ENCODE assay signal across 14 mouse cellular contexts in the genomic region with DNA sequence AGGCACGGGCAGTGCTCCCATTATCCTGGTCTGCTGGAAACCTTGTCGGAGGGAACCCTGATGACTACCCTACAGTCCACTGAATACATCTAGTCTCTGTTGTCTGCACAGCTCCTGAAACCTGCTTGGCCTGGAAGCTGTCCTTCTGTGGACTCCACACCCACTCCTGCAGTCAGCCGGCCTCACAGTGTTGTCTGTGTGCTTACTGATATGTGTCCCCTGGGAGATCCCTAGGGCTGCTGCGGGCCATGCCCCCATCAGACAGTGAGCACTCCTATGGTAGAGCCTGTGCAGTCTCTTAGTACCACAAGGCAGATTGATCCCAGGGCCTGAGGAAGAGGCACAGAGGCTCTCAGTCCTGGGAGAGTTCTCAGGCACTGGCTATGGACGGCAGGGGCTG. TPM values are rescaled to one million over a fixed set of nuclear protein-coding genes. Genes with fewer than 3 reads are reported as not detected.
DNase-seq lines count a peak whose midpoint lies in the region; ATAC-seq and TF ChIP-seq lines count a peak whose summit lies in the region.
"Had no signal": no experiment of that assay in that cellular context is flagged by ENCODE, and none has a peak within 500 bp of the region (broad histone marks: within the 10 kb centered on the region; RNA-seq: fewer than 3 reads in every experiment).

No protein-coding gene starts in this region.

- ATAC-seq in hindbrain, embryonic 12.5 days (ENCODE audit: low FRiP score) = no peak
- peak; percentile 61 for ATAC-seq in liver, embryonic 12.5 days

- no peaks in the 10 kb centered on the region for H3K27me3 ChIP-seq in hindbrain, embryonic 10.5 days (ENCODE audit: insufficient read depth, poor library complexity, severe bottlenecking)
- no peaks in the 10 kb centered on the region for H3K27me3 ChIP-seq in hindbrain, embryonic 12.5 days
- H3K27me3 ChIP-seq in liver, embryonic 12.5 days (replicated peaks) = no peaks in the 10 kb centered on the region
- H3K27me3 ChIP-seq in kidney, adult 2 months (replicated peaks; ENCODE audit: control insufficient read depth, insufficient read depth, low read length) = no peaks in the 10 kb centered on the region
- H3K27me3 ChIP-seq: neural tube, embryonic 15.5 days; stomach, embryonic 15.5 days had no signal

- H3K27ac ChIP-seq in hindbrain, embryonic 10.5 days = peak overlapping the region; percentile 64
- H3K27ac ChIP-seq in hindbrain, embryonic 12.5 days = no peak overlapping the region
- peak overlapping the region; percentile 100 for H3K27ac ChIP-seq in liver, embryonic 12.5 days
- no peak overlapping the region for H3K27ac ChIP-seq in kidney, adult 2 months (ENCODE audit: insufficient read depth, low read depth, low read length)
- H3K27ac ChIP-seq: neural tube, embryonic 15.5 days; stomach, embryonic 15.5 days had no signal

- no peaks in the 10 kb centered on the region for H3K9me3 ChIP-seq in hindbrain, embryonic 10.5 days
- H3K9me3 ChIP-seq in hindbrain, embryonic 12.5 days (replicated peaks) = no peaks in the 10 kb centered on the region
- H3K9me3 ChIP-seq in liver, embryonic 12.5 days (replicated peaks) = no peaks in the 10 kb centered on the region
- H3K9me3 ChIP-seq: neural tube, embryonic 15.5 days; stomach, embryonic 15.5 days had no signal

- no peak for TF ChIP-seq CTCF in kidney, adult 2 months (conservative IDR thresholded peaks at IDR 0.05; ENCODE audit: insufficient read depth, insufficient read length, low read depth, low read length)

- H3K36me3 ChIP-seq in hindbrain, embryonic 10.5 days = peaks cover 24% of the 10 kb centered on the region; the same call in 1 of the 2 replicates
- H3K36me3 ChIP-seq in hindbrain, embryonic 12.5 days = no peaks in the 10 kb centered on the region
- peaks cover 80% of the 10 kb centered on the region for H3K36me3 ChIP-seq in liver, embryonic 12.5 days
- no peaks in the 10 kb centered on the region for H3K36me3 ChIP-seq in kidney, adult 2 months (ENCODE audit: control insufficient read depth, insufficient read depth, low read length)
- H3K36me3 ChIP-seq: neural tube, embryonic 15.5 days had no signal

- H3K4me3 ChIP-seq in hindbrain, embryonic 10.5 days = no peak overlapping the region
- no peak overlapping the region for H3K4me3 ChIP-seq in hindbrain, embryonic 12.5 days
- H3K4me3 ChIP-seq in liver, embryonic 12.5 days = peak overlapping the region; percentile 98
- no peak overlapping the region for H3K4me3 ChIP-seq in kidney, adult 2 months (ENCODE audit: insufficient read depth, low read depth, low read length)
- H3K4me3 ChIP-seq: neural tube, embryonic 15.5 days; stomach, embryonic 15.5 days had no signal

- TF ChIP-seq POLR2A in kidney, adult 2 months (IDR thresholded peaks at IDR 0.05; ENCODE audit: low read depth, low read length) = no peak

- no peak overlapping the region for H3K4me2 ChIP-seq in hindbrain, embryonic 12.5 days (replicated peaks)
- H3K4me2 ChIP-seq in liver, embryonic 12.5 days = peak overlapping the region; percentile 99
- H3K4me2 ChIP-seq: neural tube, embryonic 15.5 days; stomach, embryonic 15.5 days had no signal

- DNase-seq in cerebellum, adult 11-12 months = peak; percentile 16
- no peak for DNase-seq in cerebellum, postnatal 36 days
- no peak for DNase-seq in hindbrain, embryonic 10.5 days (ENCODE audit: low spot score)
- DNase-seq in c-Kit-positive CD71-positive TER-119-negative erythroid progenitor cells, embryonic 14.5 days (ENCODE audit: low read depth) = peak; percentile 60
- DNase-seq in B cell, adult 2 months = no peak
- no peak for DNase-seq in kidney, adult 2 months
- DNase-seq: cerebellum, postnatal 10 days; kidney, adult 8-10 months; right cerebral cortex, adult 18-20 months; thymus, postnatal 14 days had no signal

- WGBS in hindbrain, embryonic 10.5 days = 84% methylated on average over 5 of the region's 5 CpGs
- WGBS in hindbrain, embryonic 12.5 days = 91% methylated on average over 5 of the region's 5 CpGs
- WGBS in liver, embryonic 12.5 days (ENCODE audit: insufficient replicate concordance) = 45% methylated on average over 5 of the region's 5 CpGs
- 95% methylated on average over 5 of the region's 5 CpGs for WGBS in kidney, adult 2 months

- H3K4me1 ChIP-seq in hindbrain, embryonic 10.5 days (replicated peaks) = peaks cover 24% of the 10 kb centered on the region
- peaks cover 4% of the 10 kb centered on the region for H3K4me1 ChIP-seq in hindbrain, embryonic 12.5 days
- peaks cover 96% of the 10 kb centered on the region for H3K4me1 ChIP-seq in liver, embryonic 12.5 days
- peaks cover 10% of the 10 kb centered on the region for H3K4me1 ChIP-seq in kidney, adult 2 months (ENCODE audit: control insufficient read depth, insufficient read depth, low read length)

- no peak overlapping the region for H3K9ac ChIP-seq in hindbrain, embryonic 12.5 days
- H3K9ac ChIP-seq in liver, embryonic 12.5 days = peak overlapping the region; percentile 95
- H3K9ac ChIP-seq: neural tube, embryonic 15.5 days; stomach, embryonic 15.5 days had no signal

RNA-seq across cellular contexts. Expression of gene Mrm1, which starts 3.2 kb away (rescaled TPM):
- 12.2 and 13.9 TPM in 2 replicates for polyA plus RNA-seq in hindbrain, embryonic 10.5 days (2016; fragmentation: Nextera tagmentation; extraction: Ambion mirVana)
- polyA plus RNA-seq in hindbrain, embryonic 12.5 days (2016; fragmentation: Nextera tagmentation; extraction: Ambion mirVana) = 7.9 and 11.0 TPM in 2 replicates
- 18.6 and 20.6 TPM in 2 replicates for polyA plus RNA-seq in liver, embryonic 12.5 days (2016; fragmentation: Nextera tagmentation; extraction: Ambion mirVana)
- 9.3 and 10.3 TPM in 2 replicates for polyA plus RNA-seq in kidney, adult 2 months (2012; rRNA removed)

RNA-seq across cellular contexts. Expression of gene Dhrs11, which starts 6.3 kb away (rescaled TPM):
- polyA plus RNA-seq in hindbrain, embryonic 10.5 days (2016; fragmentation: Nextera tagmentation; extraction: Ambion mirVana) = 13.1 and 15.1 TPM in 2 replicates
- polyA plus RNA-seq in hindbrain, embryonic 12.5 days (2016; fragmentation: Nextera tagmentation; extraction: Ambion mirVana) = 9.1 and 11.4 TPM in 2 replicates
- 213 and 219 TPM in 2 replicates for polyA plus RNA-seq in liver, embryonic 12.5 days (2016; fragmentation: Nextera tagmentation; extraction: Ambion mirVana)
- 60.4 and 63.4 TPM in 2 replicates for polyA plus RNA-seq in kidney, adult 2 months (2012; rRNA removed)

RNA-seq across cellular contexts. Expression of gene Ggnbp2, which starts 48.1 kb away (rescaled TPM):
- polyA plus RNA-seq in hindbrain, embryonic 10.5 days (2016; fragmentation: Nextera tagmentation; extraction: Ambion mirVana) = 53.4 and 56.5 TPM in 2 replicates
- 76.1 and 85.0 TPM in 2 replicates for polyA plus RNA-seq in hindbrain, embryonic 12.5 days (2016; fragmentation: Nextera tagmentation; extraction: Ambion mirVana)
- polyA plus RNA-seq in liver, embryonic 12.5 days (2016; fragmentation: Nextera tagmentation; extraction: Ambion mirVana) = 75.5 and 76.8 TPM in 2 replicates
- 36.6 and 48.6 TPM in 2 replicates for polyA plus RNA-seq in kidney, adult 2 months (2012; rRNA removed)

RNA-seq across cellular contexts. Expression of gene Myo19, which starts 57.5 kb away (rescaled TPM):
- polyA plus RNA-seq in hindbrain, embryonic 10.5 days (2016; fragmentation: Nextera tagmentation; extraction: Ambion mirVana) = 9.9 and 11.3 TPM in 2 replicates
- polyA plus RNA-seq in hindbrain, embryonic 12.5 days (2016; fragmentation: Nextera tagmentation; extraction: Ambion mirVana) = 8.8 and 9.3 TPM in 2 replicates
- polyA plus RNA-seq in liver, embryonic 12.5 days (2016; fragmentation: Nextera tagmentation; extraction: Ambion mirVana) = 7.6 TPM in 2 replicates
- 36.4 and 48.0 TPM in 2 replicates for polyA plus RNA-seq in kidney, adult 2 months (2012; rRNA removed)

RNA-seq across cellular contexts. Expression of gene Pigw, which starts 57.6 kb away (rescaled TPM):
- 2.6 and 2.7 TPM in 2 replicates for polyA plus RNA-seq in hindbrain, embryonic 10.5 days (2016; fragmentation: Nextera tagmentation; extraction: Ambion mirVana)
- 2.6 and 2.7 TPM in 2 replicates for polyA plus RNA-seq in hindbrain, embryonic 12.5 days (2016; fragmentation: Nextera tagmentation; extraction: Ambion mirVana)
- 2.6 and 3.2 TPM in 2 replicates for polyA plus RNA-seq in liver, embryonic 12.5 days (2016; fragmentation: Nextera tagmentation; extraction: Ambion mirVana)
- 1.7 and 2.3 TPM in 2 replicates for polyA plus RNA-seq in kidney, adult 2 months (2012; rRNA removed)

Comparison
In these comparisons a context has a peak if more than half of its experiments do, and no peak if none do; other contexts are left out.
1. DNase-seq: peak in cerebellum, adult 11-12 months (single experiment) and c-Kit-positive CD71-positive TER-119-negative erythroid progenitor cells, embryonic 14.5 days (single experiment); none in cerebellum, postnatal 36 days (0 of 2), hindbrain, embryonic 10.5 days (single experiment), B cell, adult 2 months (0 of 2) and kidney, adult 2 months (single experiment).
2. H3K27ac ChIP-seq: peak in hindbrain, embryonic 10.5 days (single experiment) and liver, embryonic 12.5 days (single experiment); none in hindbrain, embryonic 12.5 days (single experiment) and kidney, adult 2 months (single experiment).